In genomic region chr10:85467393-85467792, GRCm38 (mm10) we compare ENCODE assay signal across 26 mouse cellular contexts.
"Had no signal": no experiment of that assay in that cellular context is flagged by ENCODE, and none has a peak within 500 bp of the region (broad histone marks: within the 10 kb centered on the region; RNA-seq: fewer than 3 reads in every experiment).

No protein-coding gene starts in this region.

- ATAC-seq: hindbrain, postnatal 0 days; intestine, embryonic 16.5 days had no signal

- H3K4me2 ChIP-seq: heart, embryonic 11.5 days; heart, embryonic 13.5 days; heart, embryonic 15.5 days; hindbrain, embryonic 12.5 days; kidney, embryonic 15.5 days; limb, embryonic 12.5 days; liver, embryonic 11.5 days; liver, embryonic 13.5 days had no signal

- H3K9ac ChIP-seq: heart, embryonic 13.5 days; heart, embryonic 15.5 days; hindbrain, embryonic 12.5 days; kidney, embryonic 15.5 days; limb, embryonic 12.5 days; liver, embryonic 13.5 days had no signal

- H3K4me1 ChIP-seq: heart, embryonic 13.5 days; heart, embryonic 15.5 days; liver, embryonic 13.5 days had no signal

- H3K27ac ChIP-seq: heart, adult 2 months; heart, embryonic 13.5 days; heart, embryonic 15.5 days; kidney, embryonic 15.5 days; kidney, postnatal 0 days; limb, embryonic 10.5 days; limb, embryonic 12.5 days; liver, embryonic 13.5 days had no signal

- DNase-seq: gastrocnemius, postnatal 14 days; gastrocnemius, postnatal 36 days; heart, adult 11 months; heart, adult 2 months; heart, postnatal 14 days; heart, postnatal 36 days; kidney, adult 11 months; kidney, adult 2 months; kidney, adult 9 months; kidney, postnatal 14 days; kidney, postnatal 36 days; layer of hippocampus, adult 9-11 months; layer of hippocampus, postnatal 36 days; liver; liver, embryonic 13.5 days had no signal

- H3K4me3 ChIP-seq: heart, adult 2 months; heart, embryonic 13.5 days; heart, embryonic 15.5 days; hindbrain, embryonic 12.5 days; kidney, embryonic 15.5 days; limb, embryonic 10.5 days; limb, embryonic 12.5 days; liver, embryonic 13.5 days had no signal

- H3K9me3 ChIP-seq: heart, embryonic 15.5 days; hindbrain, embryonic 12.5 days; kidney, embryonic 15.5 days; limb, embryonic 10.5 days; limb, embryonic 12.5 days; liver, embryonic 13.5 days had no signal

- H3K27me3 ChIP-seq: hindbrain, embryonic 12.5 days; kidney, embryonic 15.5 days; limb, embryonic 12.5 days; liver, embryonic 13.5 days had no signal

- H3K36me3 ChIP-seq: heart, embryonic 13.5 days; heart, embryonic 15.5 days; hindbrain, embryonic 12.5 days; kidney, embryonic 15.5 days; limb, embryonic 10.5 days; limb, embryonic 12.5 days; liver, embryonic 13.5 days had no signal
